Mouse (Mus musculus) right cerebral cortex, postnatal 36 days (tissue): Measurements from ENCODE around the gene Pip5k1c.
A peak's percentile ranks its signal among the peaks of the same experiment; 100 is the strongest.

Experiments used
- DNase-seq, 2 experiments: peaks; one replicate each; pipeline ENCODE4 v3.0.0; 2022; ENCODE audit warnings: low spot score in 2 of 2, mixed read lengths in 1 of 2

Gene Pip5k1c

GRCm38 (mm10) chr10:81346453-81347067, 53.8 kb downstream of the Pip5k1c start:
- DNase-seq = peak; percentile 56 to 61

- DNase-seq = no peak
These were observed 56.4 kb downstream of the Pip5k1c start for GRCm38 (mm10) chr10:81349146-81349545.

- DNase-seq = no peak
These were observed 57.2 kb downstream of the Pip5k1c start for GRCm38 (mm10) chr10:81349961-81350350.

GRCm38 (mm10) chr10:81350351-81351063, 57.7 kb downstream of the Pip5k1c start, which contains the start of gene Hmg20b:
TSS of gene Hmg20b (minus strand) at chr10:81350480.
- peak; percentile 99 to 100 for DNase-seq

- no peak for DNase-seq
These were observed 59.0 kb downstream of the Pip5k1c start for GRCm38 (mm10) chr10:81351678-81352291.

- DNase-seq = no peak
These were observed 62.1 kb downstream of the Pip5k1c start for GRCm38 (mm10) chr10:81354738-81355477.

GRCm38 (mm10) chr10:81355533-81355932, 62.8 kb downstream of the Pip5k1c start:
- no peak for DNase-seq

- no peak for DNase-seq
These were observed 63.7 kb downstream of the Pip5k1c start for GRCm38 (mm10) chr10:81356352-81356990.

GRCm38 (mm10) chr10:81356991-81357844, 64.5 kb downstream of the Pip5k1c start, which contains the start of gene Mfsd12:
TSS of gene Mfsd12 (plus strand) at chr10:81357491.
- DNase-seq = peak; percentile 84

- no peak for DNase-seq
These were observed 65.4 kb downstream of the Pip5k1c start for GRCm38 (mm10) chr10:81358209-81358608.

- DNase-seq = no peak
These were observed 66.1 kb downstream of the Pip5k1c start for GRCm38 (mm10) chr10:81358841-81359240.

GRCm38 (mm10) chr10:81360721-81361120, 68.0 kb downstream of the Pip5k1c start:
- DNase-seq = no peak

- no peak for DNase-seq
These were observed 69.7 kb downstream of the Pip5k1c start for GRCm38 (mm10) chr10:81362336-81362949.

GRCm38 (mm10) chr10:81363436-81364346, 70.9 kb downstream of the Pip5k1c start:
- no peak for DNase-seq

- no peak for DNase-seq
These were observed 71.9 kb downstream of the Pip5k1c start for GRCm38 (mm10) chr10:81364666-81365065.

- DNase-seq = peak in 1 of 2 experiments; percentile 58
These were observed 72.3 kb downstream of the Pip5k1c start for GRCm38 (mm10) chr10:81365073-81365472.

GRCm38 (mm10) chr10:81365672-81366476, 73.1 kb downstream of the Pip5k1c start, which contains the start of gene 4930404N11Rik:
TSS of gene 4930404N11Rik (minus strand) at chr10:81365816.
- DNase-seq = no peak
